Mouse (Mus musculus) hematopoietic stem cell, adult 5-6 weeks (primary cell): Measurements from ENCODE around the gene Il13ra1. TPM values are rescaled to one million over a fixed set of nuclear protein-coding genes. Genes with fewer than 3 reads are reported as not detected.

Source experiments
- ATAC-seq, 2 experiments: fragments of 125-278 bp in 1 of 2; replicated peaks in 1 of 2; 2 replicates each; pipeline ENCODE4 v1.8.0; 2016 to 2017; ENCODE audit warnings: inconsistent platforms in 2 of 2, mild to moderate bottlenecking in 2 of 2, moderate number of reproducible peaks in 2 of 2, low read depth in 1 of 2, moderate TSS enrichment in 1 of 2; ENCODE audit not compliant: low FRiP score in 2 of 2, poor library complexity in 2 of 2, severe bottlenecking in 2 of 2, insufficient read depth in 1 of 2, low TSS enrichment in 1 of 2
- total RNA-seq: library from RNA; stranded (forward); fragments of 172-1452, 232-1000 nt; gene quantifications from 2 replicates; pipeline ENCODE4 v1.2.3, GENCODE M21; 2017

The Il13ra1 gene
- total RNA-seq, result 1.8 TPM in 1 of 2 replicates, not detected in the other

DNA sequence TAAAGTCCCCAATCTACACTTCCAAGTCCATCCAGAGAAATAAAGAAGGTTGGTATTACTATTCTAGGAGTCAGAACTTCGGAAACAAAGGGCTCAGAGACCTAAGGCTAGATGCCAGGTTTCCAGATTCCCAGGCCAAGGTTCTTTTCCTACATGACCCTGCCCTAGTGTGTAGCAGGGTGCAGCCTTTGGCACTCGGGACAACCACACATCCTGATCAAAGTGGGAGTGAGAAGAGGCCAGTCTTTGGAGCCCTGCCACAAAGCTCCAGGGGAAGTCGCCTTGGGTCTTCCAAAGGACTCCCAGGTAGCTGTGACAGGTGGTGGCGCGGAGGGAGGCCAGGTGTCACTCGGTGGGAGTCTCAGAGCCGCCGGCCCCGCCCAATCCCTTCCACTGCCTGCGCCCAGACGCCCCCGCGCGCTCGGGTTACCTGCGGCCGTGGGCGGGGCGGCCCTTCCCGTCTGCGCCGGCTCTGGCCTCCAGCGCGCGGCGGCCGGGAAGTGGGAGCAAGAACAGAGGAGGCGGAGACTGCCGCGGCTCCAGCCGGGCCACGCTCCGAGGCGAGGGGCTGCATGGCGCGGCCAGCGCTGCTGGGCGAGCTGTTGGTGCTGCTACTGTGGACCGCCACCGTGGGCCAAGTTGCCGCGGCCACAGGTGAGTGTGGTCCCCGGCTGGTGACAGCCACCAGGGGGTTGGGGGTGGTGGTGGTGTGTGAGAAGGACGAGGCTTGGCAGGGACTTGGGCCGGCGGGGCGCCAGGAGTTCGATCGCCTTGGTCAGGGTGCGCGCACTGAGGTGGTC, at the start of gene Il13ra1:
Gene Il13ra1, plus strand, starts transcription at position 489 of the 800 bp plus-strand sequence.
- ATAC-seq, result peak; percentile 17 to 25; a peak in 1 of 4 replicates

DNA sequence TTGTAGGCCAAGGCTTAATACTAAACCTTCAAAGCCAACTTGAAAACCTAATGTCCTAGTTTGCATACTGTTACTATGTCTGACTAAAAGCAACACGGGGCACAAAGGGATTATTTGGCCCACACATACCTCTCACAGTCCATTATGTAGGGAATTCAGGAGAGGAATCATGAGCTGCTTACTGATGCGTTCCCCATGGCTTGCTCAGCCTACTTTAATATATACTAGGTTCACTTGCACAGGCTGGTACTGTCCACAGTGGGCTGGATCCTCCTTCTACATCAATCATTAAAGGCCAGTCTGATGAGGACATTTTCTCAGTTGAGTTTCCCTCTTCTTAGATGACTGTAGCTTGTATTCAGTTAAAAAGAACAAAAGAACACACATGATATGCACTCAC, 37.9 kb upstream of the Il13ra1 start:
- no peak for ATAC-seq

DNA sequence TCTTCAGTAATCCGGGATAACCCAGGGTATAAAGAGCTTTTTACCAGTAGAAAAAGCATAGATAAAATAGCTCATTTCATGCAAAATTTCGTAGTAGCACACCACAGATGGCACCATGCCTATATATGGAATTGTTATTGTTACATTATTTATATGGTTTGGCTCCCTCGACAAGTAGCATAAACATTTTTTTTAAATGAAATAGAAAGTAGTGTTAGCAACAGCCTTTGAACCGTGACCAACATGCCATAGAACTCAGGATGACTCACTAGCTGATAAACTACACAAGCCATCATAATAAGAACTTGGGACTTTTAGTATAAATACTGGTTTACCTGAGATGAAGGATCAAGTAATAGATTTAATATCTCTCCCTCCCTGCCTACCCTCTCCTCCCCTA, 34.7 kb upstream of the Il13ra1 start:
- no peak for ATAC-seq

DNA sequence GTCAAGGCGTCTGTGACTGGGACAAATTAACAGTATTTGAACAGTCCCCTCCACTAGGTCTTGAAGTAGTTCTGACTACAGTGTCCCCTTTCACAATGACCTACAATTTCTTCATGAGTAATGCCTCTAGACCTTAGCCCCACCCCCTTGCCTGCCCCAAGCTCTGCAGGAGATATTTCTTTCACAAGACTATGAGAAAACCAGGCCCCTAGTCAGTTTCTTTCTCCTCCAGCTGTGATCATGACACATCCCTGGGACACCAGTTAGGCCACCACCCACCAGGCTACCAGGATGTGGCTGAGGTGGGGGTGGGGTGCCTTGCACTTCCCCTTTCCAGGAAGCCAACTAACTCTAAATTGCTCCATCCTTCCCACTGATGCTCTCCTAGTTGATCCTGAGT, 29.0 kb upstream of the Il13ra1 start:
- ATAC-seq, result peak; percentile 65 to 96

DNA sequence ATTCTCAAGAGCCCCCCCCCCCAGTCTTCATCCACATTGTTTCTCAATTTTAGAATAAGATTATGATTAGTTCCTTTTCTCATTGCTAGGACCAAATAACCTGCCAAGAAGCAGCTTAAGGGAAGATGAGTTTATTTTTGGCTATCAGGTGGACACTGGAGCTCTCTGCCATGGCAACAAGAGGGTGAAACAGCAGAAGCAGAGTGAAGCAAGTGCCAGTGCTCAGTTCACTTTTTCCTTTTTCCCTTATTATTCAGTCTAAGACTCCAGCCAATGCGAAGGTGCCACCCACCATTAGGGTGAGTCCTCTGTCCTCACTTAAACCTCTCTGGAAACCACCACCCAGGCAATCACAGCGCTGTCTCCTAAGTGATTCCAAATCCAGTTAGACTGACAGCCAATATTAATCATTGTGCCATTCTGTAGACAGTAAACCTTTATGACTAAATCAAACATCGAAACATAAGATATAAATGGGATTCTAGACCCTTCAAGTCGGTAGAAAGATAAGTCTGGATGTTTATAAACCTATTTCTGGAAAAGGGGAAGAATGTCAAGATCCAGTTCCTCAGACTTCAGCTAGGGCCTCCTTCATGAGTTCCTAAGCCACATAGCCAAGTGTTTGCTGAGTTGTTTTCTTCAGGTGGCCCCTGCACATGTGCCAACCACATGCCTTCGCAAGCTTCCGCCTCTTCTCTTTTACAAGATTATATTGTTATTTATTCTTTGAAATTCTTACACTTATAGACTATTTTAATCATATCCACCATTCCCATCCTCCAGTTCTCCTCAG, 23.2 kb upstream of the Il13ra1 start:
- no peak for ATAC-seq

DNA sequence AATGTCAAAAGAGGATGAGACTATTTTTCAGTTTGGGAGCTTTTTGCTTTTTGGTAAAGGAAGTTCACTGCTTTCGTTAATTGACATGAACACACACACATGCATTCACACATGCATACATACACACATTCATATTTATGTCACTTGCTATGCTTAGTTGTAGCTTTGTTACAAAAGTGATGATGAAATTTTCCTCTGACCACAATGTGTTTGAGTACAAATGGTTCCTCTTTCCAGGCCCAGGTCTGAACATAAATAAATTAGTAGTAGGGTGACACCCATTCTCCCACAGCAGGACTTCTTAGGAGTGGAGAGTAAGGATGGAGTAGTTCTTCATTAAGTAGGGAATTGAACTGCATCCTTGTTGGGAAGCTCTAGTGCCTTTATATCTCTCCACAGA, 11.0 kb upstream of the Il13ra1 start:
- peak; percentile 83 to 87 for ATAC-seq

DNA sequence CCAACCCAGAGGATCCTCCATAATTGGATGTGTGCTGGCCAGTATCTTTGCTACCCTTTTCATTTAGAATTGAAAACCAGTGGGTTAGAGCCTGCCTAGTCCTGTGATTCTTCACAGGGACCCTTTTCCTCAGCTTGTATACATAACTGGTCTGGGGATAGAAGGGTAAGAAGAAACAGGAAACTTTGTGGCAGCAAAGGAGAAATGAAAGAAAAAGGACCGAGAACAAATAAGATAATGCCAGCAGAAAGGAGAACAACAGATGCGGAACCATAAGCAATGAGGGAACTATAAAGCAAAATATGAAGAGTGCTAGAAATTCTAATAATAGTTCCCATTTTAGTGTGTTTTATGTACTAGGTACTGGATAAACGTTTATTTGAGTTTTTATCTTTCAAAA, 10.6 kb upstream of the Il13ra1 start:
- ATAC-seq, result peak; percentile 45 to 59; a peak in 2 of 4 replicates

- ATAC-seq, result no peak; a peak in 1 of 4 replicates
These were observed 3.3 kb upstream of the Il13ra1 start for GRCm38 (mm10) chrX:36108601-36109000.

DNA sequence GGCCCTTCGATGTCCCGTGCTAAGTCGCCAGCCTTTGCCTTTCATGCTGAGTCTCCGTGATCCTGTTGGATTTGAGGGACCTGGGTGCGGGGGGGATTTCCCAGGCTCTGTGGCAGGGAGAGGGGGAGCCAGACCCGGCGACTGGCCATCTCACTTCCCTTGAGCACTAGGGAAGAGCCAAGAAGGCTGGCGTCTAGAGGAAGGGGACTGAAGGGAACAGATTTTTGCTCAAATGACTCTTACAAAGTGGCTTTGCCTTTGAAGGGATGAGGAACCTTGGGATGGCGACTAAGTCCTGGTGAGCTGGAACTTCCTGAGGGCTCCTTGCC, 476 bp downstream of the Il13ra1 start:
- no peak for ATAC-seq

DNA sequence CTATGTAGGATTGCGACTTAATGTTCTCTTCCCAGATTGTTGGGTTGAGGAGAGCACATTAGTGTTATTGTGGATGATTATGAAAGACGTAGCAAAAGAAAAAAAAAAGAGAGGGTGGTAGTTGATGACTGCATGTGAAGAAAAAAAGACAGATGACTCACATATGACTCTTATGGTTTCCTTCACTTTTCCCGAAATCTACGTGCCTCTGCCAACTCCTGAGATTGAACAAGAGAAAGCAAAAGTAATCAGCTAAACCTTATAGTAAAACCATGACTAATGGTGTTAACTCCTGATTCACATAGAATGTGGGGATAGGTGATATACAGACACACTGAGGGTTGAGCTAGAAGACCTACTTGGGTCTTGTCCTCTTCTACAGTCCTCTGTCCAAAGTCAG, 3.3 kb downstream of the Il13ra1 start:
- no peak for ATAC-seq

DNA sequence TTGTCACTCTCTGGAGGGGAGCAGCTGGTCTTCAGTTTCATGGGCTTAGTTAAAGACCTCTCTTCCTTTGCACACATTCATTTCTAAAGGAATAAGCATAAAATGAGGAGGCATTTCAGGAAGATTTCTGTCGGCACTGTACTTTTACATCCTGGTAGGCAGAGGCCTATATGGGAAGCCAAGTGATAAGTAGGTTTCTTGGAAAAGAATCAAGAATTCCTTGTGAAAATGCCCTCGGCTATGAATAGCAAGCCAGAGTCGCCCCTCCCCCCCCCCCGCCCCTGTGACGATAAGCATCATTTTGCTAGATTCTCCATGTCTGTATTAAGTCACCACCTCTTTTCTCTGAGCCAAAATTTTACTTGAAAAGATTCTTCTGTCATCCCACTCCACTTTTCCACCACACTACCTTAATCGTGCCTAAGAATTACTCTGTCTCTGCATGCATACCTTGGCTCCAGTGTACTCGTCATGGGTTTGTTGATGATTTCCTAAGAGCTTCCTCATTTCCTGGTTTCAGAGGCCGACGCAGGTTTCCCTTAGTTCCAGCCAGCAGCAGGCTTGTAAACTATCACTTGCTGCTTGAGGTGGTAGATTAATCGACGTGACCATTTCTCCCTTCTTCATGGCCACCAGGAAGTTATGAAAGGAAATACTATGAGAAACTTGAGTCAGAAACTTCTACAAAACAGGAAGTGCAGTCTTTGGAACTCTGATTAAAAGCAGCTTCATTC, 17.3 kb downstream of the Il13ra1 start:
- ATAC-seq, result peak; percentile 67 to 74

- ATAC-seq, result peak; percentile 62 to 65; a peak in 3 of 4 replicates
These were observed 17.8 kb downstream of the Il13ra1 start for GRCm38 (mm10) chrX:36129771-36130108.

DNA sequence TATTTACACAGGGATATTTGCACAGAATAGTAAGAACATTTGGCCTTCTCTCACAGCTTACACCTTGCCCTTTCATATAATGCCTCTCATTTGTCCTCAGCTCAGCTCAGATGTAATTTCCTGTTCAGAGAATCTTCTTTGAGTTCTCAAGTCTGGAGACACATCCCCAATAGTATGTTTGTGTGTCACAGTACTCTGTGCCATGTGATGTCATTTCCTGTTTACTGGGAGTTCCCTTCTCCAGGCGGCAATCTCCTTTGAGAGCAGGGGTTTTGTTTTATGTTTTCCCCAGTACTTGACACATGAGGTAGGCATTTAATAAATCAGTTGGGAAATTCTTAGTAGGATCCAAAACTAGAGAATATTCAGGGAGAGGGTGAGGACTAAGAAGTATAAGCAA, 24.4 kb downstream of the Il13ra1 start:
- no peak for ATAC-seq

GRCm38 (mm10) chrX:36141994-36142639, 30.2 kb downstream of the Il13ra1 start:
- ATAC-seq, result no peak

DNA sequence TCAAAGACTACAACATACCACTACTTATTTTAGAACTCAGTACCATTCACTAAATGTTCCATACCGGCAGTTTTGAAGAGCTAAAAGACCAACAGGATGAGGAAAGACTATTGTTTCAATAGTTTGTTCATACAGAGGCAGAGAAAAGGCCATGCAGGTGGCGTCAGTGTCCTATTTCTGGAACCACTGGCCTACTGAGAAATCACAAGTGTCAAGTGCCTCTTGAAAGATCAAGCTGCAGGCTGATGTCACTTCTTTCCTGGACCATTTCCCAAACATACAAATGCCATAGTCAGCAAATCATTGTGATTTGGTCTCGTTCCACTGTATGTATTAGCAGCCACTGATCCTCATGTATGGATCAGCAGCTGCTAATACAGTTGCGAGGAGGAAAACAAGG, 34.8 kb downstream of the Il13ra1 start:
- ATAC-seq, result no peak

DNA sequence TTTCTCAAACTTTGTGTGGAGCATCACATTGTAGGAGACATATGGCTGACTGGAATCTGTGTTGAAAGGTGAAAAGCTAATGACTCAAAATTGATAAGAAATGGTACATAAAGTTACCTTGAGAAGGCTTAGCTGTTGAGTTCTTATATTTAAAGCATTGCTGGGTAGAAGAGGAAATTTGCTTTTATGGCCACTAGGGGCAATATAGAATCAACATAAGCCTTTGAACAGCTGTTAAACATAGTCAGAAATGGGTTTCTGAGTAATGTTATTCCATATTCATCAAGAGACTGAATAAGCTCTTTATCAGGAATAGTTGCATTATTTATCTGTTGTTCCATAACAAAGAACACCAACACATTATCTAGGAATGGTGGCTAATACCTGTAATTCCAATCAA, 38.2 kb downstream of the Il13ra1 start:
- ATAC-seq, result no peak

DNA sequence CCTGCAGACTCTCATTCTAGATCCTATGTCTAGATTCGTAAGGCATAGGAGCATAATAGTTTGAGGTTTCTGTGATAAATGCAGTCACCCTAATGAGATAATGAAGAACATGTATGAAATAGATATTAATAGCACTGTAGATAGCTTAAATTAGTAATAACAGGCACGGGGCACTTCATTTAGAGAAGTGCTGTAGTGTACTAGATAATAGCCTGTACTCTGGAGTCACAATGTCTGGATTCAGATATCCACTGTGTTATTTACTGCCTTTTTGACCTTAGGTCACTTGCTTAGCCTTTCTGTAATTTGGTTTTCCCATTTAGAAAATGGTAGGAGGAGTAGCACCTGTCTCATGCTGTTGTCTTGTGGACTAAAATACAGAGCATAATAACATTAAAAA, 44.8 kb downstream of the Il13ra1 start:
- no peak for ATAC-seq

DNA sequence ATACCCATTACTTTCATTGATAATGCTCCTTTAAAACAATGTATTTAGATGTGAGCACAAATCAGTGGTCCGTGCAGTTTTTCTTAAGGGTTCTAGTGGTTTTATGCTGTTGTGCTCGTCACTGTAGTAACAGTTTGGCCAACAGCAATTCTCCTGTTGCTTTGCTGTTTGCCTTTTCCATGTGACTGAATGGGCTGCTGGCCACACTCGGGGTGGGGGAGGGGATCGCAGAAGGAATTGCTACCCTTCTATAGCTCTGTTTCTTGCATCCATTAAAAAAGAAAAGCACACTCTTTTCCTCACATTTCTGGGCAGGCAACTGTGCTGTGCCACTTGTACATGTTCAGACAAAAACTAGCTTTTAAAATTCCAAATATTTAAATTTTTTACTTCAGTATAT, 49.7 kb downstream of the Il13ra1 start:
- no peak for ATAC-seq
